Mouse (Mus musculus) erythroblast, embryonic 14.5 days (primary cell): ENCODE measurements around the gene Stxbp2.

ENCODE experiments used
- GATA1 ChIP-seq: IDR thresholded peaks from 2 replicates; pipeline ENCODE4 v1.6.1; 2012; ENCODE audit warnings: low read length, inconsistent platforms, mixed read lengths
- TAL1 ChIP-seq: IDR thresholded peaks from 3 replicates; pipeline ENCODE4 v1.6.1; 2012; ENCODE audit warnings: low read length, inconsistent platforms, mixed read lengths

DNA sequence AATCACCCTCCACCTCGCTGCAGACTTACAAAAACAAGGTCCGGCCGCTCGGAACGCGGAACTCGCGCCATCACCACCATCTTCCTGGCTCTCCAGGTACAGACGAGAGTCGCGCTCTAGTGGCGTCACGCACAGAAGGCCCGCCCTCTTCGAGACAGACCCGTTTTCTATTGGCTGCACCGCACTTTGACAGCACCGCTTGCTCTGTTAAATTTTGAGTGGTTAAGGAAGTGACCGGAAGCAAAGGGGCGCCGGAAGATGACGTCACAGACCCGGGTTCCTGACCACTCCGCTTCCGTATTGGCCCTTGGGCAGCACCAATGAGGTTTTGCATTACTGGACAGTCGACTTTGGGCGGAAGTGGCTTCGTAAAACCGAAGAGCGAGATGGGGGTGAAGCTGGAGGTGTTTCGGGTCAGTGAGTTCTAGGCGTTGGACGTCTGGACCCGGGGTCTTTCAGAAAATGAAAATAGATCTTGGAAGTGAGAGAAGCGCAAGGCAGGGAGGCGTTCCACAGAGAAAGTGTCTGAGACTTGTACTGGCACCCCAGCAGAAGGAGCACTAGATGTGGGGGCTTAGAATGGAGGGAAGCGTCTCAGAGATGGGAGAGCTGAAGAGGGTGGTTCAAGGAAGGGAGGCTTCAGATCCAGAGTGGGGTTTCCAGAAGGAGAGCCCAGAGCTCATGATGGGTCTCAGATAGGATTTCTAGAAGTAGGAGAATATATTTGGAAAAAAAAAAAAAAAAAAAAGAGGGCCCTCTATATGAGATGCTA lies 9.4 kb upstream of the Stxbp2 start, which contains the start of the genes Xab2 and Pet100:
- no peak for TF ChIP-seq GATA1
- no peak for TF ChIP-seq TAL1
